8 mouse cellular contexts compared by ENCODE assay signal in the genomic region with DNA sequence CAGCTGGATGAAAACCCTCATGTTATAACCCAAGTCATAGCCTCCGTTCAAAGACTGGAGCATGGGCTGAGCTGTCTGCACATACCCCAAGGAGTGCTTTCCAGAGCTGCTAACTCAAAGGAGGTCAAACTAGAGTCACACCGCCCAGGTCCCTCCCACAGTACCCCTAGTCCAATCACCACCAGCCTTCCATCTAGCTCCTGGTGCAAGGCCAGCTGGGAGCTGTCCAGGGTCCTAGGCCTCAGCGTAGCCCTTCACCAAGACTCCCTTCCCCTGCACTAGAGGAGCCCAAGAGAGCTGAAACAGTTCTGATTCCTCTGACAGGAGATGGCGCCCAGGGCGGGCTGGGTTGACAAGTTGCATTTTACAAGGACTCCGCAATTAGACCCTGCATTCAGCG. TPM values are rescaled to one million over a fixed set of nuclear protein-coding genes. Genes with fewer than 3 reads are reported as not detected.
DNase-seq lines count a peak whose midpoint lies in the region; ATAC-seq and TF ChIP-seq lines count a peak whose summit lies in the region.

No protein-coding gene starts in this region.

- no peaks in the 10 kb centered on the region for H3K9me3 ChIP-seq in hindbrain, embryonic 14.5 days (ENCODE audit: control insufficient read depth, low read length)
- no peaks in the 10 kb centered on the region for H3K9me3 ChIP-seq in limb, embryonic 11.5 days (ENCODE audit: control insufficient read depth, low read length)
- no peaks in the 10 kb centered on the region for H3K9me3 ChIP-seq in midbrain, postnatal 0 days (ENCODE audit: low read length)

- no peak overlapping the region for H3K4me3 ChIP-seq in hindbrain, embryonic 14.5 days (replicated peaks; ENCODE audit: low read length)
- H3K4me3 ChIP-seq in limb, embryonic 11.5 days (ENCODE audit: low read depth, low read length), result no peak overlapping the region
- no peak overlapping the region for H3K4me3 ChIP-seq in midbrain, postnatal 0 days (ENCODE audit: low read depth, low read length)
- no peak overlapping the region for H3K4me3 ChIP-seq in thymus, adult 2 months (ENCODE audit: control insufficient read depth, insufficient read depth, low read length)

- H3K9ac ChIP-seq in hindbrain, embryonic 14.5 days, result no peak overlapping the region
- no peak overlapping the region for H3K9ac ChIP-seq in limb, embryonic 11.5 days (ENCODE audit: low read length)
- no peak overlapping the region for H3K9ac ChIP-seq in midbrain, postnatal 0 days (replicated peaks; ENCODE audit: low read length, poor library complexity, severe bottlenecking)

- TF ChIP-seq POLR2A in thymus, adult 2 months (IDR thresholded peaks at IDR 0.05; ENCODE audit: control insufficient read depth, extremely low read depth, insufficient read depth, low read length, poor library complexity), result no peak

- peak; percentile 83 to 85 for DNase-seq in cerebellum, postnatal 10 days
- DNase-seq in adrenal gland, postnatal 4 days (ENCODE audit: low spot score in 2 of 2), result peak; percentile 72 to 78
- peak; percentile 42 to 48 for DNase-seq in frontal cortex, postnatal 36 days (ENCODE audit: low spot score in 2 of 2)
- DNase-seq in hindbrain, embryonic 14.5 days (ENCODE audit: low spot score), result peak; percentile 70
- peak; percentile 96 for DNase-seq in limb, embryonic 11.5 days (ENCODE audit: low spot score)
- DNase-seq in midbrain, postnatal 0 days (ENCODE audit: low spot score), result peak; percentile 73
- peak; percentile 11 for DNase-seq in thymus, adult 2 months

- WGBS in hindbrain, embryonic 14.5 days, result 9% methylated on average over 7 of the region's 7 CpGs
- WGBS in limb, embryonic 11.5 days, result 3% methylated on average over 7 of the region's 7 CpGs
- WGBS in midbrain, postnatal 0 days, result 16% methylated on average over 7 of the region's 7 CpGs
- WGBS in thymus, adult 2 months, result 11% methylated on average over 7 of the region's 7 CpGs

- H3K27ac ChIP-seq in hindbrain, embryonic 14.5 days, result no peak overlapping the region
- H3K27ac ChIP-seq in limb, embryonic 11.5 days (replicated peaks; ENCODE audit: low read depth, low read length), result no peak overlapping the region
- no peak overlapping the region for H3K27ac ChIP-seq in midbrain, postnatal 0 days (ENCODE audit: low read depth, low read length)
- H3K27ac ChIP-seq in thymus, adult 2 months (ENCODE audit: control insufficient read depth, insufficient read depth, low read length), result no peak overlapping the region

- no peak for ATAC-seq in cerebellum, adult (ENCODE audit: insufficient number of reproducible peaks, low FRiP score, low TSS enrichment)
- ATAC-seq in hindbrain, embryonic 14.5 days (ENCODE audit: low FRiP score), result no peak; the same call in 1 of the 2 replicates
- ATAC-seq in limb, embryonic 11.5 days (ENCODE audit: insufficient number of reproducible peaks, low FRiP score, low TSS enrichment, low read depth), result peak; percentile 91
- 0 out of 2 replicates have a peak, but pooled peaks have one; percentile 52 for ATAC-seq in midbrain, postnatal 0 days (ENCODE audit: low FRiP score)

- no peak for TF ChIP-seq CTCF in midbrain, postnatal 0 days (IDR thresholded peaks at IDR 0.05)
- TF ChIP-seq CTCF in thymus, adult 2 months (IDR thresholded peaks at IDR 0.05; ENCODE audit: borderline replicate concordance, control insufficient read depth, extremely low read depth, insufficient read depth, low read length, poor library complexity), result no peak

- no peaks in the 10 kb centered on the region for H3K27me3 ChIP-seq in hindbrain, embryonic 14.5 days (ENCODE audit: control insufficient read depth, insufficient read depth, low read length)
- H3K27me3 ChIP-seq in limb, embryonic 11.5 days (ENCODE audit: control insufficient read depth, insufficient read depth, low read length), result no peaks in the 10 kb centered on the region
- no peaks in the 10 kb centered on the region for H3K27me3 ChIP-seq in midbrain, postnatal 0 days (ENCODE audit: insufficient read depth, low read length)
- H3K27me3 ChIP-seq in thymus, adult 2 months (ENCODE audit: control insufficient read depth, insufficient read depth, low read length), result no peaks in the 10 kb centered on the region

- no peaks in the 10 kb centered on the region for H3K36me3 ChIP-seq in hindbrain, embryonic 14.5 days (replicated peaks; ENCODE audit: control insufficient read depth, insufficient read depth)
- no peaks in the 10 kb centered on the region for H3K36me3 ChIP-seq in limb, embryonic 11.5 days (ENCODE audit: control insufficient read depth, insufficient read depth, low read length)
- H3K36me3 ChIP-seq in midbrain, postnatal 0 days (ENCODE audit: insufficient read depth, low read length), result no peaks in the 10 kb centered on the region
- H3K36me3 ChIP-seq in thymus, adult 2 months (ENCODE audit: control insufficient read depth, insufficient read depth, low read length), result no peaks in the 10 kb centered on the region

- no peaks in the 10 kb centered on the region; the same call in 1 of the 2 replicates for H3K4me1 ChIP-seq in hindbrain, embryonic 14.5 days (replicated peaks; ENCODE audit: control insufficient read depth, insufficient read depth, low read length)
- peaks cover 2% of the 10 kb centered on the region; the same call in 1 of the 2 replicates for H3K4me1 ChIP-seq in limb, embryonic 11.5 days (ENCODE audit: control insufficient read depth, insufficient read depth, low read length)
- no peaks in the 10 kb centered on the region for H3K4me1 ChIP-seq in midbrain, postnatal 0 days (ENCODE audit: insufficient read depth, low read length)
- 0 out of 2 replicates have a peak, but pooled peaks cover 2% of the 10 kb centered on the region for H3K4me1 ChIP-seq in thymus, adult 2 months (replicated peaks; ENCODE audit: control insufficient read depth, insufficient read depth, low read length)

- no peak overlapping the region for H3K4me2 ChIP-seq in hindbrain, embryonic 14.5 days (replicated peaks)
- H3K4me2 ChIP-seq in limb, embryonic 11.5 days (ENCODE audit: low read depth, severe bottlenecking), result no peak overlapping the region
- no peak overlapping the region for H3K4me2 ChIP-seq in midbrain, postnatal 0 days (ENCODE audit: low read depth, low read length, poor library complexity, severe bottlenecking)

RNA-seq across cellular contexts. Expression of a gene that starts 18.0 kb away (rescaled TPM):
- total RNA-seq in adrenal gland, postnatal 4 days (2021), result under 1 TPM in 1 of 2 experiments, not detected in 1; 0.34 TPM
- polyA plus RNA-seq in hindbrain, embryonic 14.5 days (2014; fragmentation: Nextera tagmentation; extraction: Ambion mirVana), result 6.7 and 7.3 TPM in 2 replicates
- 0.37 and 0.74 TPM in 2 replicates for polyA plus RNA-seq in limb, embryonic 11.5 days (2014; fragmentation: Nextera tagmentation; extraction: Ambion mirVana)
- 26.5 and 28.0 TPM in 2 replicates for total RNA-seq in midbrain, postnatal 0 days (2014; rRNA removed)
- polyA plus RNA-seq in midbrain, postnatal 0 days (2015; fragmentation: Nextera tagmentation; extraction: Ambion mirVana), result 7.2 and 9.4 TPM in 2 replicates
- 0.19 and 0.24 TPM in 2 replicates for polyA plus RNA-seq in thymus, adult 2 months (2012; rRNA removed)

Comparison
In these comparisons a context has a peak if more than half of its experiments do, and no peak if none do; other contexts are left out.
1. DNase-seq: peak in every context shown above with its lines; median percentile 96 in limb, embryonic 11.5 days; 84 in cerebellum, postnatal 10 days; 75 in adrenal gland, postnatal 4 days; 73 in midbrain, postnatal 0 days; 70 in hindbrain, embryonic 14.5 days; 45 in frontal cortex, postnatal 36 days; 11 in thymus, adult 2 months.
2. ATAC-seq: peak in limb, embryonic 11.5 days (single experiment) and midbrain, postnatal 0 days (single experiment); none in cerebellum, adult (single experiment) and hindbrain, embryonic 14.5 days (single experiment).